Comparison of ENCODE assay signal across 26 mouse cellular contexts in the genomic region with DNA sequence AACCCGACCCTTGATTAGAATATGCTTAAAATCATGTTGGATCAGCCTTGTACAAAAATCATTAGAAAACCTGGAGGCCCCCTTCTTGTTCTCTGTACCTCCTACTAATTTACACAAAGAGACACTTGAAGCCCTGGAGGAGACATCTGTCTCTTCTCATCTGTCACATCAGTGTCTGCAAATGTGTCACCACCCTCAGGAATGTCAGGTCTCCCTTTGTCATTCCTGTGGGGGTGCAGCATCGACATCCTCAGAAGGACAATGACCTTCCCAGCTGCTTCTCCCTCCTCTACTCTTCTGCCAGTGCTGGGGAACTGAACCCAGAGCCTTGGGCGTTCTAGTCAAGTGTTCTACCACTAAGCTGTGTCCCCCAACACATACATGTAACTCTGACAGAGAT.
DNase-seq lines count a peak whose midpoint lies in the region; ATAC-seq and TF ChIP-seq lines count a peak whose summit lies in the region.
"Had no signal": no experiment of that assay in that cellular context is flagged by ENCODE, and none has a peak within 500 bp of the region (broad histone marks: within the 10 kb centered on the region; RNA-seq: fewer than 3 reads in every experiment).

No protein-coding gene starts in this region.

- 52% methylated on average over 3 of the region's 3 CpGs for WGBS in hindbrain, embryonic 14.5 days

- no peaks in the 10 kb centered on the region for H3K79me2 ChIP-seq in myocyte (ENCODE audit: control insufficient read depth, insufficient read depth)

- H3K9me3 ChIP-seq in hindbrain, embryonic 14.5 days (ENCODE audit: control insufficient read depth, low read length), result no peaks in the 10 kb centered on the region
- H3K9me3 ChIP-seq: embryonic facial prominence, embryonic 13.5 days; embryonic facial prominence, embryonic 15.5 days; forebrain, embryonic 10.5 days; forebrain, embryonic 12.5 days had no signal

- no peaks in the 10 kb centered on the region for H3K4me1 ChIP-seq in hindbrain, embryonic 14.5 days (replicated peaks; ENCODE audit: control insufficient read depth, insufficient read depth, low read length)
- H3K4me1 ChIP-seq: embryonic facial prominence, embryonic 13.5 days; embryonic facial prominence, embryonic 15.5 days; forebrain, embryonic 10.5 days; forebrain, embryonic 12.5 days had no signal

- H3K4me2 ChIP-seq in myocyte (ENCODE audit: low read depth), result no peak overlapping the region
- no peak overlapping the region for H3K4me2 ChIP-seq in hindbrain, embryonic 14.5 days (replicated peaks)
- H3K4me2 ChIP-seq: embryonic facial prominence, embryonic 13.5 days; embryonic facial prominence, embryonic 15.5 days; forebrain, embryonic 12.5 days had no signal

- peaks cover 7% of the 10 kb centered on the region for H3K36me3 ChIP-seq in myocyte (ENCODE audit: control insufficient read depth, insufficient read depth)
- H3K36me3 ChIP-seq in hindbrain, embryonic 14.5 days (replicated peaks; ENCODE audit: control insufficient read depth, insufficient read depth), result no peaks in the 10 kb centered on the region
- H3K36me3 ChIP-seq: embryonic facial prominence, embryonic 13.5 days; embryonic facial prominence, embryonic 15.5 days; forebrain, embryonic 12.5 days had no signal

- TF ChIP-seq POLR2A in myocyte (IDR thresholded peaks at IDR 0.05; ENCODE audit: insufficient read length, low read depth), result no peak

- no peak overlapping the region for H3K27ac ChIP-seq in hindbrain, embryonic 14.5 days
- H3K27ac ChIP-seq: embryonic facial prominence, embryonic 13.5 days; embryonic facial prominence, embryonic 15.5 days; forebrain, embryonic 10.5 days; forebrain, embryonic 12.5 days had no signal

- H3K4me3 ChIP-seq in myocyte, result no peak overlapping the region
- no peak overlapping the region for H3K4me3 ChIP-seq in hindbrain, embryonic 14.5 days (replicated peaks; ENCODE audit: low read length)
- H3K4me3 ChIP-seq: embryonic facial prominence, embryonic 13.5 days; embryonic facial prominence, embryonic 15.5 days; erythroblast, embryonic 14.5 days; forebrain, embryonic 10.5 days; forebrain, embryonic 12.5 days had no signal

- DNase-seq in ES-CJ7 (ENCODE audit: low read depth, low spot score), result peak; percentile 52
- peak; percentile 77 for DNase-seq in ZHBTc4 (ENCODE audit: low read depth, low spot score)
- peak; percentile 62 for DNase-seq in retina, postnatal 1 day
- no peak for DNase-seq in gastrocnemius, postnatal 36 days
- DNase-seq in left cerebral cortex, postnatal 25 days (ENCODE audit: low spot score in 2 of 2), result no peak
- DNase-seq in hindbrain, embryonic 14.5 days (ENCODE audit: low spot score), result no peak
- DNase-seq: adrenal gland, adult 8-10 months; adrenal gland, postnatal 14 days; adrenal gland, postnatal 36 days; B cell, adult 2 months; cerebellum, adult 11-12 months; cerebellum, adult 2 months; cerebellum, adult 9-11 months; cerebellum, postnatal 14 days; cerebellum, postnatal 36 days; embryo, embryonic 11 days had no signal

- H3K9ac ChIP-seq in hindbrain, embryonic 14.5 days, result no peak overlapping the region
- H3K9ac ChIP-seq: embryonic facial prominence, embryonic 13.5 days; embryonic facial prominence, embryonic 15.5 days; forebrain, embryonic 12.5 days had no signal

- H3ac ChIP-seq in myocyte (ENCODE audit: control insufficient read depth, insufficient read length), result no peak overlapping the region

- H3K27me3 ChIP-seq in myocyte (ENCODE audit: control insufficient read depth, insufficient read depth, insufficient read length), result no peaks in the 10 kb centered on the region
- no peaks in the 10 kb centered on the region for H3K27me3 ChIP-seq in hindbrain, embryonic 14.5 days (ENCODE audit: control insufficient read depth, insufficient read depth, low read length)
- H3K27me3 ChIP-seq: CH12.LX; embryonic facial prominence, embryonic 13.5 days; embryonic facial prominence, embryonic 15.5 days; forebrain, embryonic 12.5 days had no signal

- ATAC-seq in hindbrain, embryonic 14.5 days (ENCODE audit: low FRiP score), result no peak
- ATAC-seq: CD4-positive, CD25-positive, alpha-beta regulatory T cell, adult 4 months; forebrain, embryonic 14.5 days; forebrain, embryonic 16.5 days had no signal

- intact Hi-C loops in gastrocnemius, postnatal 36 days (cut with DNase I), result no loop called here
- intact Hi-C loops in left cerebral cortex, postnatal 25 days (cut with DNase I), result no loop called here

TF ChIP-seq in myocyte, 11 proteins besides CTCF, POLR2A, EP300 and RAD21:
- peak in 1 of 3 experiments; percentile 8 for TF ChIP-seq MYOD1 (IDR thresholded peaks at IDR 0.05; ENCODE audit: control insufficient read depth in 1 of 3, insufficient read length in 2 of 3, low read depth in 2 of 3)
- peak; percentile 56 for TF ChIP-seq POLR2AphosphoS2 (IDR thresholded peaks at IDR 0.05; ENCODE audit: insufficient read length, low read depth)
- TF ChIP-seq USF1 (IDR thresholded peaks at IDR 0.05; ENCODE audit: low read depth), result no peak

Comparison
In these comparisons a context has a peak if more than half of its experiments do, and no peak if none do; other contexts are left out.
1. DNase-seq: peak in ES-CJ7 (single experiment), ZHBTc4 (single experiment) and retina, postnatal 1 day (single experiment); none in gastrocnemius, postnatal 36 days (0 of 2), left cerebral cortex, postnatal 25 days (0 of 2) and hindbrain, embryonic 14.5 days (single experiment).